Mouse (Mus musculus) adrenal gland, adult (tissue): ENCODE data around the gene Fndc5.

Source experiments
- DNase-seq, 2 experiments: peaks; one replicate each; pipeline ENCODE4 v3.0.0; 2022 to 2023; ENCODE audit warnings: low spot score in 1 of 2; ENCODE audit not compliant: inconsistent age in 2 of 2

Gene Fndc5

GRCm38 (mm10) chr4:129122719-129123118 lies 14.1 kb upstream of the Fndc5 start:
- DNase-seq, result no peak

- no peak for DNase-seq
These were observed 12.1 kb upstream of the Fndc5 start for GRCm38 (mm10) chr4:129124652-129125146.

- peak; percentile 30 to 52 for DNase-seq
These were observed 10.9 kb upstream of the Fndc5 start for GRCm38 (mm10) chr4:129125736-129126451.

GRCm38 (mm10) chr4:129128582-129129338 lies 8.0 kb upstream of the Fndc5 start:
- DNase-seq, result no peak

DNA sequence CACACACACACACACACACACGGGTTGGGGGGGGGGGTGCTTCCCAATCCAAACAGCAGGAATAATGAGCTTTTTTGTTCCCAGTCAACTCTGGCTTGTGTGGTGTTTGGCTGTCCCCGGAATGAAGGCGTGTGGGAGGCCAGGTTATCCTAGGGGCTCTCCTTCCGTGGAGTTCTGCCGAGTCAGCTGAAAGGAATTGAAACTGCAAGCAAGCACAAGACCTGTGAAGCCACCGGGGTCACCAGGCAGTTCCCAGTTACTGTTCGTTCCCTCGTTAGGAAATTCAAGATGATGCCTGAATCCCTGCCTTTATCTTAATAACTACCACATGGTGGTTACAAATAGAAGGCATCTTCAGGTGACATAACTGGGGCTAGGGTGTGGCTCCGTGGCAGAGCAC lies 7.4 kb upstream of the Fndc5 start:
- no peak for DNase-seq

GRCm38 (mm10) chr4:129130149-129130548 lies 6.7 kb upstream of the Fndc5 start:
- peak in 1 of 2 experiments; percentile 74 for DNase-seq

- no peak for DNase-seq
These were observed 6.0 kb upstream of the Fndc5 start for GRCm38 (mm10) chr4:129130755-129131303.

DNA sequence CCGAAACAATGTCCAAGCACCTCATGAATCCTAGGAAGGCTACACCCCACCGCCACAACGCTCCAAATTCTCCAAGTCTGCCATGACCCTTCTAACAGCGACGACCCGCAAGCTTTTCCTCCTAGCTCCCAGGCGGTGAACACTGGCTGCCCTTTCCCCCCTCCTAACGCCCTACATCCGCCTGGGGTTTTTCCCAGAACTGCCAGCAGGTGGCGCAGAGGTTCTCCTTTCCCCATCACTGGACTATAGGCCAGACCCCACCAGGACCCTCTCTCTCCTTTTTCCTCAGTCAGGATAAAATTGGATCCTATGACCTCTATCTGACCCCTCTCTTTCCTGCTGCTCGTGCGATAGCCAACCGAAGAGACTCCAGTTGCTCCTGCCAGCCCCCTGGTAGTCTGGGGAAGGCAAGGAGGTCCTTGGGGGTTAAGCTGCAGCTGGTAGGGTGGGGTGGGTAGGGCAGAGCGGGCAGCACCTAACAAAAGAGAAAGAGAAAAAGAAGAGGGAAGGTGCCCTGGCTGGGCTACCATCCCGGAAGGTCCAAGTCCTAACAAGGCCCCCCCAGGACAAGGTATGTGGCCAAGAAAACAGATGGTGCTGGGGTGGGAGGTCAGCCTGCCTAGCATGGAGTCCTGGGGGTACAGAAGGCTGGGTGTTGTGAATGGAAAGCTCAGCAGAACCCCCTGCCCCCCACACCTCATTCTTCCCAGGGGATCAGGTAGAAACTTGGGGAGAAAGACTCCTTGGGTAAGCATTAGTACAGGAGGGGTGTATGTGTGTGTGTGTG lies 1.8 kb upstream of the Fndc5 start:
- DNase-seq, result peak; percentile 70 to 91

GRCm38 (mm10) chr4:129135637-129136036 lies 1.2 kb upstream of the Fndc5 start:
- DNase-seq, result no peak

GRCm38 (mm10) chr4:129136189-129136578 lies 615 bp upstream of the Fndc5 start:
- no peak for DNase-seq

DNA sequence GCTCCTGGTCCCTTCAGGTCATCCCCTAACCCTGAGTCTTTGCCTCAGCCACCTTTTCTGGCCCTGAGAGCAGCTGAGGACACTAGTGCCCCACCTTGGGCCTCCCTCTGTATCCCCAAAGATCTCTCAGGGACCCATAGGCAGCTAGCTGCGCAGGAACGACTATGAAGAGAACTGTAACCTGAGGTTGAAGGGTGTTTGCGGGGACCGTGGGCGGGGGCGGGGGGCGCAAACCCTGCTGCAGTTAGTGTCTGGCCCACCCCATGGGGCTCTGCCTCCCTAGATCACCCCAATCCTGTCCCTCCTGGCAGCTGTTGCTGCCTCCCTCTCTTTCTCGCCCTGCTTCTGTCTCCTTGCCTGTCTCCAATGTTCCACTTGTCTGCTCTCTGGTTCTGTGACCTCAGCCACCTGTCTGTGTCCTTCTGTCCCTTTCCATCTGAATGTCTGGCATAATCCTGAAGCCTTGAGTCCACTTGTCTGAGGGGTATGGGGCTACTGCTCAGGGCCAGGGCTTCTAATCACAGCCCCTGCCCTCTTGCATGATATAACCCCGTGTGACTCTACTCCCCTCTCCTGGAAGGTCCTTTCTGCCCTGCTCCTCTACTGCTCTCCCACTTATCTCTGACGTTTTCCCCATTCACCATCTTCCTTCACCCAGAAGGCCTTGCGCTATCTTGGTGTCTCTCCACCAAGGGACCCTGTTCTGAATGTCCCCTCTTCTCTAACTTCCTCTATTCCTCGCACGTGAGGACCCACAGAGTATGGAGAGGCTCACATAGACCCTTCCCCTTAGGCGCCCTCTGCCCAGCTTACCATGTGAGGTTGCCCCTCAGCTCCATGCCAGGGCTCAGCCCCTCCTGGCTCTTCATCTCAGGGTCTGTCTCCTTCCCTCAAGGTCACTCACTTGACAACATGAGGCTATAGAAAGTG lies 858 bp downstream of the Fndc5 start:
- no peak for DNase-seq

DNA sequence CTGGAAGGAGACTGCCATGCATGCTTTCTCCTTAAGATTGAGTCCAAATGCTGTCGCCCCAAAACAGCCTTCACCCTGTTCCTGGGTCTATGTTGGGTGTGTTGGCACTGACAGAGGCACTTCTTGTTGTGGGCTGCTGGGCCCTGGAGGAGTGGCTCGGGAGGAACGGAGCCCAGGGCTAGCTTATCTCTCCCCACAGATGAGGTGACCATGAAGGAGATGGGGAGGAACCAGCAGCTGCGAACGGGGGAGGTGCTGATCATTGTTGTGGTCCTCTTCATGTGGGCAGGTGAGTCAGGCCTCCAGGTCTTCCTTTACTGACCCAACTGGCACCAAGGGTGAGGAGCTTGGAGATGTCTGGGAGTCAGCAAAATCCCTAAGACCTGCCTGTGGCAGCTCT lies 2.8 kb downstream of the Fndc5 start:
- no peak for DNase-seq

DNA sequence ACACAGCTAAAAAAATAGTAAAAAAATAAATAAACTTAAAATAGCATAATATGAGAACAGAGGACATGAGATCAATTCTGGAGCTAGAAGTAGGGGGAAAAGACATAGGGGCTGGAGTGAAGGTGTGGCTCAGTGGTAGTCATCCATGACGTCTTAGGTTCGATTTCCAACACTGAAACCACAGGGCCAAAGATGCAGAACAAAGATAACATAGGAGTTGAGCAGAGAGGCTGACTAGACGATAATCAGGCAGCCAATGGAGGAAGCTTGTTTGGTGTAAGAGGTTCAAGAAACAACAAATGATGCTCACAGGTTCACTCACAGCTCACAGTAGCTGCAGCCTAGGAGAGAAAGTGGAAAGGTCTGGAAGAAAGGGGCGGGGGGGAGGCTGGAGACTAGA lies 4.0 kb downstream of the Fndc5 start:
- no peak for DNase-seq

DNA sequence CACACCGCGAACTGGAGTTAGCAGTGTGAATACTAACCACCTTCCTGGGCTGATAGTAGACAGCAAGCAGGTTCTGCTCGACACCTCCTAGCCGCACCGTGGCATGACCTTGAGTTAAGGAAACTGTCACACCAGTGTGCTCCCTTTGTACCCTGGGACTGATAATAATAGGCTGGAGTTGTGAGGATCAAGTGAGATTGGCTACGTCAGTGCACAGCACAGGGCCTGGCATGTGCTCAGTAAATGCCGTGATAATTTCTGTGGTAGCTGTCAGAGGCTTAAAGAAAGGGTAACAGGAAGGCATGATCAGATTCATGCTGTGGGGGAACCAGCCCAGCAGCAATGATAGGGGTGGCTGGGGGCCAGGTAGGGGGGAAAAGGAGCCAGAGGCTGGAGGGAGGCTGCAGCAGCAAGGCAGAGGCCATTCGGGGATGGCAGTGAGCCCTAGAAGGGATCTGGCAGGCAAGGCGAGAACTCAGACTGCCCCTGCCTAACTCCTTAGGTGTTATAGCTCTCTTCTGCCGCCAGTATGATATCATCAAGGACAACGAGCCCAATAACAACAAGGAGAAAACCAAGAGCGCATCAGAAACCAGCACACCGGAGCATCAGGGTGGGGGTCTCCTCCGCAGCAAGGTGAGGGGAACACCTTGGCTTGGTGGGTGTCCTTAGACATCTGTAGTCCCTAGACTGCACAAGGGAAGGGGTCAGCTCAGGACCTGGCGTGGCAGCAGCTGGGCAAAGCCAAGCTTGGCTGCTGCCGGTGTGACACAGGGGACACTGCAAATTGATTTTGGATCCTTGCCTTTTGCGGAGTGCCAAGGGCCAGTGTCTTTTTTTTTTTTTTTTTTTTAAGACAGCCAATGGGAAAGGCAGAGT lies 5.0 kb downstream of the Fndc5 start:
- no peak for DNase-seq

DNA sequence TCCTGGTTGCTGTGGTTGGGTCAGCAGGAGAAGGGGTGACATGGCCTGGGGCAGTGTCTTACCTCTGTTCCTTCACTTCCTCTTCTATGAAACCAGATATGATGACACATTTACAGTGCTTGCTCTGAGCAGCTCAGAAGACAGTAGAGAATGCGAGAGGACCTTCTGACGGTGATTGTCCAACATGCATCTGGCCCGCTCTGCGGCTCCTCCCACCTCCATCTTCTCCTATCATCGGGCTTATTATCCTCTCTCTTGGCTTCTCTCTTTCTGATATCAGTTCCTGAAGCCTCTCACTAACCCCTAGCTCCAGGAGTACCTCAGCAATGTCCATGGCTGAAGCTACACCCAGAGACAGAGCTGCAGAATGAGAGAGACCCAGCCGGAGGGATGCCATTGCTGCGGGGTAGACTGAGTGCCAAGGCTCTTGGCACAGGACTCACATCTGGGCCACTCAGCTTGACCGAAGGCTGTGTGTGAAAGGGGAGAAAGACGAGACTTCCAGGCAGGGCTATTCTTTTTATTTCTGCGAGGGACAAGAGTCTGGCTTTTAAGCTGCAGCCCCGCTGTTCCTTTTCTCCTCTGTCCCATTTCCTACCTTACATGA lies 5.7 kb downstream of the Fndc5 start:
- no peak for DNase-seq

DNA sequence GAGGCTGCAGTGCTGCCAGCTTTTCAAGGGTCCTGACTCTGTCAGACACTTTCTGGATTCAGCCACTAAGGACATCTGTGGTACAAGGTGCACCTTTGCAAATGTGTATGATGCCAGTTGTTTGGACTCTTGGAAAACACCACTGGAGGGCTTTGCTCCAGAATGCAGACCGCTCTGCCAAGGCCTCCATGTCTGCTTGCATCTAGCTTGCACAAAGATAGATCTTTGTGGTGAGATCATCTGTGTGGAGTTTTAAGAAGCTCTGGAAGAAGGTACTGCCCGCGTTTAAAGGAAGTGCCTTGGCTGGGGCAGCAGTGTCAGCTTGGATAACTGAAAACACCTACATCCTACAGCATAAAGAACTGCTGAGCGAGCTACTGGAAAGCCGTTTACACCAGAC lies 6.7 kb downstream of the Fndc5 start:
- DNase-seq, result no peak

- DNase-seq, result no peak
These were observed 7.9 kb downstream of the Fndc5 start for GRCm38 (mm10) chr4:129144401-129145367.

DNA sequence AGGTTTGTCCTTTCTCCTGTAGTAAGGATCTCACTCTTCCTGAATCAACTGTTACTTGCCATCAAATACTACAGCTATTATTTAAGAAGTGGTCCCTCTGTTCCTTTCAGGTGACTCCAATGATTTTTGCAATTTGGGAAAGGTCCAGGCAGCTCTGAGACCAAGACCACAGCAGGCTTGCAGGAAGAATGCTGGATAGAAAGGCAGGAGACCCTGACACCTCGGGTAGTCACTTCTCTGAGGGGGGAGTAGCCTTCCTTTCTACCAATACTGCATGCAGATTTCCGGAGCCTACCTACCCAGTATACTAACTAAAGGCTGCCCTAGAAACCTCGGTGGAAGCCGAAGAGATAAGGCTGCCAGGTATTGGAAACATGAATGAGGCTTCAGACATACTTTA lies 8.6 kb downstream of the Fndc5 start:
- DNase-seq, result no peak
